Comparison of ENCODE assay signal across 23 mouse cellular contexts in genomic region chr4:140505608-140506002, GRCm38 (mm10).
DNase-seq lines count a peak whose midpoint lies in the region; ATAC-seq lines count a peak whose summit lies in the region.
"Had no signal": no experiment of that assay in that cellular context is flagged by ENCODE, and none has a peak within 500 bp of the region (broad histone marks: within the 10 kb centered on the region; RNA-seq: fewer than 3 reads in every experiment).

No protein-coding gene starts in this region.

- no peak for ATAC-seq in hindbrain, embryonic 13.5 days (ENCODE audit: low FRiP score)
- no peak for ATAC-seq in hindbrain, embryonic 11.5 days (ENCODE audit: low FRiP score)
- peak; percentile 11; the same call in 1 of the 2 replicates for ATAC-seq in neural tube, embryonic 13.5 days (ENCODE audit: low read depth)
- peak; percentile 51 for ATAC-seq in forebrain, embryonic 15.5 days (replicated peaks)
- no peak for ATAC-seq in CD4-positive, CD25-positive, alpha-beta regulatory T cell, adult 4 months

- H3K9me3 ChIP-seq in hindbrain, embryonic 13.5 days = no peaks in the 10 kb centered on the region
- H3K9me3 ChIP-seq in hindbrain, embryonic 11.5 days (ENCODE audit: control insufficient read depth, low read length) = no peaks in the 10 kb centered on the region
- H3K9me3 ChIP-seq in neural tube, embryonic 13.5 days = no peaks in the 10 kb centered on the region
- no peaks in the 10 kb centered on the region for H3K9me3 ChIP-seq in forebrain, embryonic 15.5 days
- H3K9me3 ChIP-seq: limb, embryonic 13.5 days; lung, embryonic 15.5 days; midbrain, embryonic 12.5 days; stomach, embryonic 15.5 days had no signal

- H3K36me3 ChIP-seq in hindbrain, embryonic 13.5 days = no peaks in the 10 kb centered on the region
- no peaks in the 10 kb centered on the region for H3K36me3 ChIP-seq in hindbrain, embryonic 11.5 days (ENCODE audit: control insufficient read depth, insufficient read depth, low read length)
- no peaks in the 10 kb centered on the region for H3K36me3 ChIP-seq in neural tube, embryonic 13.5 days
- H3K36me3 ChIP-seq in forebrain, embryonic 15.5 days = no peaks in the 10 kb centered on the region
- H3K36me3 ChIP-seq: limb, embryonic 13.5 days; lung, embryonic 15.5 days; midbrain, embryonic 12.5 days; stomach, embryonic 15.5 days had no signal

- H3K27ac ChIP-seq in hindbrain, embryonic 13.5 days = peak overlapping the region; percentile 66
- no peak overlapping the region for H3K27ac ChIP-seq in hindbrain, embryonic 11.5 days (ENCODE audit: low read depth, low read length)
- H3K27ac ChIP-seq in neural tube, embryonic 13.5 days (replicated peaks) = peak overlapping the region; percentile 77
- H3K27ac ChIP-seq in forebrain, embryonic 15.5 days (replicated peaks) = peak overlapping the region; percentile 83
- H3K27ac ChIP-seq: limb, embryonic 13.5 days; lung, embryonic 15.5 days; midbrain, embryonic 12.5 days; stomach, embryonic 15.5 days had no signal

- 58% methylated on average over 3 of the region's 3 CpGs for WGBS in hindbrain, embryonic 13.5 days
- 77% methylated on average over 3 of the region's 3 CpGs for WGBS in hindbrain, embryonic 11.5 days
- 66% methylated on average over 3 of the region's 3 CpGs for WGBS in neural tube, embryonic 13.5 days
- WGBS in forebrain, embryonic 15.5 days = 23% methylated on average over 3 of the region's 3 CpGs

- H3K4me2 ChIP-seq in hindbrain, embryonic 13.5 days = no peak overlapping the region
- no peak overlapping the region for H3K4me2 ChIP-seq in hindbrain, embryonic 11.5 days (replicated peaks; ENCODE audit: low read depth, low read length)
- no peak overlapping the region for H3K4me2 ChIP-seq in neural tube, embryonic 13.5 days
- H3K4me2 ChIP-seq in forebrain, embryonic 15.5 days (replicated peaks) = no peak overlapping the region; the same call in 1 of the 2 replicates
- H3K4me2 ChIP-seq: limb, embryonic 13.5 days; liver, embryonic 11.5 days; lung, embryonic 15.5 days; midbrain, embryonic 12.5 days; stomach, embryonic 15.5 days had no signal

- H3K4me3 ChIP-seq in hindbrain, embryonic 13.5 days = no peak overlapping the region
- H3K4me3 ChIP-seq in hindbrain, embryonic 11.5 days (ENCODE audit: low read depth, low read length) = no peak overlapping the region
- H3K4me3 ChIP-seq in neural tube, embryonic 13.5 days = no peak overlapping the region
- H3K4me3 ChIP-seq in forebrain, embryonic 15.5 days = no peak overlapping the region
- H3K4me3 ChIP-seq: limb, embryonic 13.5 days; lung, embryonic 15.5 days; midbrain, embryonic 12.5 days; myocyte; stomach, embryonic 15.5 days had no signal

- H3K4me1 ChIP-seq in hindbrain, embryonic 13.5 days (replicated peaks) = peaks cover 38% of the 10 kb centered on the region
- H3K4me1 ChIP-seq in hindbrain, embryonic 11.5 days (replicated peaks; ENCODE audit: control insufficient read depth, insufficient read depth, low read length) = 0 out of 2 replicates have a peak, but pooled peaks cover 3% of the 10 kb centered on the region
- H3K4me1 ChIP-seq in neural tube, embryonic 13.5 days (replicated peaks) = peaks cover 29% of the 10 kb centered on the region
- peaks cover 38% of the 10 kb centered on the region for H3K4me1 ChIP-seq in forebrain, embryonic 15.5 days
- H3K4me1 ChIP-seq: limb, embryonic 13.5 days; lung, embryonic 15.5 days; stomach, embryonic 15.5 days had no signal

- peaks cover 6% of the 10 kb centered on the region for H3K27me3 ChIP-seq in hindbrain, embryonic 13.5 days
- no peaks in the 10 kb centered on the region for H3K27me3 ChIP-seq in hindbrain, embryonic 11.5 days (ENCODE audit: control insufficient read depth, insufficient read depth, low read length)
- H3K27me3 ChIP-seq in neural tube, embryonic 13.5 days = no peaks in the 10 kb centered on the region
- no peaks in the 10 kb centered on the region for H3K27me3 ChIP-seq in forebrain, embryonic 15.5 days
- H3K27me3 ChIP-seq: lung, embryonic 15.5 days; midbrain, embryonic 12.5 days; stomach, embryonic 15.5 days had no signal

- no peak overlapping the region for H3K9ac ChIP-seq in hindbrain, embryonic 13.5 days
- H3K9ac ChIP-seq in hindbrain, embryonic 11.5 days (ENCODE audit: low read depth, low read length) = no peak overlapping the region
- H3K9ac ChIP-seq in neural tube, embryonic 13.5 days = no peak overlapping the region
- no peak overlapping the region for H3K9ac ChIP-seq in forebrain, embryonic 15.5 days (replicated peaks)
- H3K9ac ChIP-seq: limb, embryonic 13.5 days; lung, embryonic 15.5 days; midbrain, embryonic 12.5 days; stomach, embryonic 15.5 days had no signal

- DNase-seq in hindbrain, embryonic 11.5 days (ENCODE audit: low spot score) = no peak
- no peak for DNase-seq in neural tube, embryonic 10.5 days (ENCODE audit: extremely low spot score, low spot score)
- DNase-seq in kidney, postnatal 10 days = no peak
- no peak for DNase-seq in heart, adult 9 months (ENCODE audit: low spot score in 2 of 2)
- DNase-seq: adrenal gland, postnatal 25 days; cerebellum, adult 2 months; cerebellum, postnatal 25 days; gastrocnemius, postnatal 10 days; heart, postnatal 14 days; kidney, adult 18-20 months; kidney, postnatal 4 days; right cerebral cortex, postnatal 25 days; thymus, postnatal 14 days had no signal

Comparison
In these comparisons a context has a peak if more than half of its experiments do, and no peak if none do; other contexts are left out.
1. ATAC-seq: peak in neural tube, embryonic 13.5 days (single experiment) and forebrain, embryonic 15.5 days (single experiment); none in hindbrain, embryonic 13.5 days (single experiment), hindbrain, embryonic 11.5 days (single experiment) and CD4-positive, CD25-positive, alpha-beta regulatory T cell, adult 4 months (single experiment).